Mouse (Mus musculus): Measurements from ENCODE around the gene Tmcc3. TPM values are rescaled to one million over a fixed set of nuclear protein-coding genes. Genes with fewer than 3 reads are reported as not detected.

Tmcc3 gene
- total RNA-seq, 2 experiments from 2014 or later, result 0.58 to 3.1 TPM

DNA sequence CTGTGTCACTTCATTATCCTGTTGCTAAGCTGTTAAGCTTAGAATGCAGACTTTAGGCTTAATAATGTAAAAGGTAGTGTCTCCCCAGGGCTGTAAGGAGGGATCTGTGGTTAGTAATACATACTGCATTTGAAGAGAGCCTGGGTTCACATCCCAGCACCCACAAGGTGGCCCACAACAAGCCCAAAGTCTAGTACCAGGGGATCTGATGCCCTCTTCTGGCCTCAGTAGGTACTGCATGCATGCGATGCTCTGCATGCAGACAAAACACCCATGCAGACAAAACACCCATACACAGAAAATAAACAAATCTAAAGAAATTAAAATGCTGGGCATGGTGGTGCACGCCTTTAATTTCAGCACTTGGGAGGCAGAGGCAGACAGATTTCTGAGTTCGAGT is 149.6 kb downstream of the Tmcc3 start:
- no peak for ATAC-seq (replicated peaks; ENCODE audit: poor library complexity, severe bottlenecking)

DNA sequence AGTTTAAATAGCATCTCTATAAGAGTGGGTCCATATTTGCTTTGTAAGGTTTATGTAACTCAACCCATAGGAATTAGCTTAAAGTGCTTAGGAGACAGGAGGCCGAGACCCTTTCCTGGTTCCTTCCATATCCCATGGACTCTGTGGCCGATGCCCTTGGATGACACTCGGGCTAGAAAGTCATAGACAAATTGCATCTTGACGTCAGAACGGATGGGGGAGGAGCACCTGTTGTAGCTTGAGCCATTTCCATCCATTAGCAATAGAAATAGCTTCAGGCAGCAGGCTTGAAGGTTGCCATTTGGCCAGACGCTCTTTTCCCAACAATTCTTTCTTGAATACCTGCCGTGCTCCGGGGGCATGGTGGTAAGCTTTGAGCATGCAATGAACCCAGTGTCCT is 150.1 kb downstream of the Tmcc3 start:
- no peak for ATAC-seq (replicated peaks; ENCODE audit: poor library complexity, severe bottlenecking)

DNA sequence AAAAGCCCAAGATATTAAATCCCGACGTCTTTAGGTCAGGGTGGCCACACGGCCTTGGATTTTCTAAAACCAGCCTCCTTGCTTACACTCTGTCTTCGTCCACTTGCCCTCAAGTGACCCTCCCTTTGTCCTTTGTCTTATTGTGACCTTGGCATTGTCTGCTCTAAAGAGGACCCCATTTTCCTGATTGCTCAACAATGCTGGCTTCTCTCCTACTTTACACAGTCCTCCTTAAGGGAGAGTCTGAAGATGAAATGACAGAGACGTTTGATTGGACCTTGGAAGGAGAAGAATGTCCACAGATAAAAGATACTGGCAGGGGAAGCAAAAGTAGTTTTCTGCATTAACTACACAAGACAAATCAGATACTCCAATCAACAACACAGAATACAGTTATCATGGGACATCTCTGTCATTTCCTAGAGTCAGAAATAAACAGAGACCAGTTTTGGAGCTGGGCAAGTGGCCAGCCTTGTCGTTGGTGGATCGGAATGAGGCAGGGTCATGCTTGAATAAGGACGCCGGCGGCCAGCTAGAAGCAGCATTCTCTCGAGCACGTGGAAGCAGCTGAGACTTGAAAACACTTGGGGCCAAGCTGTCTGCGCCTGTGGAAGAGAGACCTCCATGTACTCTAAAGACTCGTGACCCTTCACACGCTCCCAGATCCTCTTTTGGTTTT is 150.8 kb downstream of the Tmcc3 start:
- ATAC-seq (replicated peaks; ENCODE audit: poor library complexity, severe bottlenecking), result no peak

DNA sequence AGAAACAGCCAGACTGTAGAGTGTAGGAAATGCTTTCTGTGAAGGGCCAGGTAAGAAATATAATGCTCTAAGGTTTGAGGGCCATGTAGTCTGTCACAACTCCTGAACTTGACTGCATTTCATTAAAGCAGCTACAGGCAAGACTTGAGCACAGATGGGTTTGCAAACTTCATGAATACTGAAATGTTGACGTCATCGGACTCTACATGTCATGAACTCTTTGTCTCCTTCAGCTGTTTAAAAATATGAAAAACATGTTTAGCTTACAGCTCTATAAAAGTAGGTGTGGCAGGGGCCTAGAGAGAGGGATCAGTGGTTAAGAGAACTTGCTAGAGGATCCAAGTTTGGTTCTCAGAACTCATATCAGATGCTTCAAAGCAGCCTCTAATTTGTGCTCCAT is 151.7 kb downstream of the Tmcc3 start:
- ATAC-seq (replicated peaks; ENCODE audit: poor library complexity, severe bottlenecking), result no peak

DNA sequence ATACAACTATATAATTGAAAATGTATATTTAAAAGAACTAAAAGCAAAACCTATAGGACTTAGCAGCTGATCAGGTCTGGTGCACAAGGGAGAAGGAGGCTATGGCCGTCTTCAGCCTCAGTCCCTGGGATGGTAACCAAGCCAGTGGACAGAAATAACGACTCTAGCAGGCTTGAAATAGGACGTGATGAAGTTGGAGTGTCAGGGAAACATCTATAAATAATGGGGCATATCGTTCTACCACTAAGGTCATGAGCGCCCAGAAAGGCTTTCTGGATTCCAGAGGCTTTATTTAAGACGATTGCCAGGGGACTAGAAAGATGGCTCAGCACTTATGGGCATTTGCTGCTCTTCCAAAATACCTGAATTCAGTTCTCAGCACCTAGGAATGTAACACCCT is 153.9 kb downstream of the Tmcc3 start:
- no peak for ATAC-seq (replicated peaks; ENCODE audit: poor library complexity, severe bottlenecking)

DNA sequence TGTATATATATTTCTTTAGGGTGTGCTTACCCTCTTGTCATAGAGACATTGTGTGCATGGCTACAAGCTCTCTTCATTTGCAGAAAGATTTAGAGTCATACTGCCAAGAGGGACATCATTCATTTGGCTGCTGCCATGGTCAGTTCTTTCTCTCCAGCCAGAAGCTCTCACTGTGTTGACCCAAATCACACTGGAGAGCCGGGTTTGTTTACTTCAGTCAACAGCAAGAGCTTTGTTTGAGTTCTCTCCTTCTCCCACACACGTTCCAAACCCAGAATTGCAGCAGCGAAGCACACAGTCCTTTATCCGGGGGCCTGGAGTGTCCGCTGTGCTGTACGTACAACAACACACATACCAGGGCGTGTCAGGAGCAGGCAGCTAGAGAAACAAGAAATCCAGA is 154.6 kb downstream of the Tmcc3 start:
- no peak for ATAC-seq (replicated peaks; ENCODE audit: poor library complexity, severe bottlenecking)

DNA sequence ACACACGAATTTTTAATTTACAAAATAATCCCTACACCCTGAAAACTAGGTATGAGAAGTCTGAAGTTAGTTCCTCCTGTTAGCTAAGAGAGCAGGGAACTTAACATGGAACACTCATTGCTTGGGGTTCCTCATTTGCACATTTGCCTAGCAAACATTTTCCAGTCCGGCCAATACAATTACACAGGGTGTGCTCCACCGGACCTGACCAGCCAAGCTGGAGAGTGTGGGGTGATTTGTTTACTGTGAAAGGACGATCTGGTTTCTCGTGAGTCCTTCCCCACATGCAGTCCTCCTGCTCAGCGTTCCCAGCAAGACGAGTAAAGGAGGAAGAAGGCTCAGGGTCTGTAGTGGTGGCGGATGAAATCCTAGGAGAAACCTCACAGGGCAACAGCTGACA is 159.7 kb downstream of the Tmcc3 start:
- ATAC-seq (replicated peaks; ENCODE audit: poor library complexity, severe bottlenecking), result no peak

DNA sequence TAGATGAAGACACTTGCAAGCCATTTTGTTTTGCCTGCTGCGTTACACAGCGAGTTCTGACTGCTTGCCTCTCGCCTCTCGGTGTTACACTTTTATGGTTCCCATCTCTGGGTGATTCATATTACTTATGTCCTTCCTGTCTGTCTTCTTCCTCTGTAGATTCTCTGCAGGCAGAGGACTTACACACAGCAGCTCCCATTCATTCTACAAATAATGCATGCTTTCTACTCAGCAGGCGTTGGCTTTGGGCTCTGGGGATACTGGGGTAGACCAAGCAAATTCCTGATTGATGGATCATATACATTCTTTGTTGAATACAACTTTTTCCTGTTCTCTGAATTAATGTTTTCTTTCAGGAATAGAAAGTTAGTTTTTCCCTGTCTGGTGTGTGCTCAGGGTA is 161.8 kb downstream of the Tmcc3 start:
- no peak for ATAC-seq (replicated peaks; ENCODE audit: poor library complexity, severe bottlenecking)

DNA sequence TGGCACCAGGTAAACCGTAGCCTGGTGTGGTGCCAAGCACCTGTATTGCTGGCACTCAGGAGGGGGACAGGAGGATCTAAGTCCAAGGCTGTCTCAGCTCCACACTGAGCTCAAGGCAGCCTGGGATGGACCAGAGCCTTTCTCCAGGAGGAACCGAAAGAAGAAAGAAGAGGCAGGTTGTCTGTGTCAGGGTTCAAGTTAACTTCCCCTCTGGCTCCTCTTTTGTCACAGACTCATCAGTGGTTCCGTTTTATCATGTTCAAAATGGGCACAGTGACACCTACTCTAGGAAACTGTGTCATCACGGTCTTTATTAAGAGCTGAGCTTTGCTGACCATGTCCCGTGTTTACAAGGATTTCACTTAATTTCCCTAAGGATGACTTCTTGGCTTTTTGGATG is 162.4 kb downstream of the Tmcc3 start:
- no peak; the same call in 1 of the 2 replicates for ATAC-seq (replicated peaks; ENCODE audit: poor library complexity, severe bottlenecking)

DNA sequence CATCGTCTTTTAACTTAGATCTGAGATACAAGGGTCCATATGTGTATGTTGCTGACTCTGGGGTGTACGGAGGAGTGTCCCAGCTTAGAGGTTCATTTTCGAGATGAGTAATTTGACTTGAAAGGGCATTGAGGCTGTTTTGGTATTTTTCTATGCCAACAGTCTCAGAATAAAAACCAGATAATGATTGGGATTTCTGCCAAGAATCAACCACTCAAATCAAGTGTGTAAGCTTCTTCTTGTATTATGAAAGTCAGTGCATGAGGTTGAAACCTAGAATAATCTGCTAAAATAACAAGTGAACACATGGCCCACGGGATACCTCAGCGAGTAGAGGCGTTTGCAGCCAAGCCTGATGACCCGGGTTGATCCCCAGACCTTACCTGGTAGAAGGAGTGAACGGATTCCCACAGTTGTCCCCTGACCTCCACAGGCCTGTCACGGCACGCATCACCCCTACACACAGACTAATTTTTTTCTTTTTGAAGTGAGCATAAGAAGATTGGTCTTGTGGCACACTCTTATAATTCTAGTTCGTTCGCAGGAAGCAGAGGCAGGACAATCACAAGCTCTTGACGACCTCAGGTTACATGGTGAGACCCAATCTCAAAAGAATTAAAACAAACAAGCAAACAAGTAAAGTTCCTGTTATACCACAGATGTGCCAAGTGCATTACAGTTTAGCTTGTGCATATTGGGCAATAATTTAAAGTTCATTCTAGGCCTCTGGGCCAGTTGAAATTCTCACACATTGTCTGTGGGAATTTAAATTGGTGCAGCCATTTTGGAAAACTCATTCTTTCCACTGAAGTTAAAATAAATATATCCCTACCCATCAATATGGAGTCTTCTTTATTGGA is 165.8 kb downstream of the Tmcc3 start:
- no peak for ATAC-seq (replicated peaks; ENCODE audit: poor library complexity, severe bottlenecking)

DNA sequence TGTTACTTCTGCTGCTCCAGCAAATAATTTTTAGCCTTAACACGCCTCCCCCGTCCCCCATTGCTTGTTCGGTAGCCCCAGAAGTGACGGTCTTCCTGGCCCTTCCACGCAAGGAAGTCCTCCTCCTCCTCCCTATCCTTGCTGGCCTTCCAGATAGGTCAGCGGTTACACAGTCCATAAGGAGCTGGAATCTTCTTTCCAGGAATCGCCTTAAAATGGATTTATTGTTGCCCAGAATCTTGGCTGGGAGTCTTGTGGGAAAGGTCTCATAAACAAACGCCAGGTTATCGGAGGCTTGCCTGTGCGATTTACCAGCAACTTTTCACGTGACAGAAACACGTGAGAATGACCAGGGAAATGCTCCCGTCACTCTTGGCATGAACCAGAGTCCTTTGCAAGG is 167.9 kb downstream of the Tmcc3 start:
- no peak for ATAC-seq (replicated peaks; ENCODE audit: poor library complexity, severe bottlenecking)

DNA sequence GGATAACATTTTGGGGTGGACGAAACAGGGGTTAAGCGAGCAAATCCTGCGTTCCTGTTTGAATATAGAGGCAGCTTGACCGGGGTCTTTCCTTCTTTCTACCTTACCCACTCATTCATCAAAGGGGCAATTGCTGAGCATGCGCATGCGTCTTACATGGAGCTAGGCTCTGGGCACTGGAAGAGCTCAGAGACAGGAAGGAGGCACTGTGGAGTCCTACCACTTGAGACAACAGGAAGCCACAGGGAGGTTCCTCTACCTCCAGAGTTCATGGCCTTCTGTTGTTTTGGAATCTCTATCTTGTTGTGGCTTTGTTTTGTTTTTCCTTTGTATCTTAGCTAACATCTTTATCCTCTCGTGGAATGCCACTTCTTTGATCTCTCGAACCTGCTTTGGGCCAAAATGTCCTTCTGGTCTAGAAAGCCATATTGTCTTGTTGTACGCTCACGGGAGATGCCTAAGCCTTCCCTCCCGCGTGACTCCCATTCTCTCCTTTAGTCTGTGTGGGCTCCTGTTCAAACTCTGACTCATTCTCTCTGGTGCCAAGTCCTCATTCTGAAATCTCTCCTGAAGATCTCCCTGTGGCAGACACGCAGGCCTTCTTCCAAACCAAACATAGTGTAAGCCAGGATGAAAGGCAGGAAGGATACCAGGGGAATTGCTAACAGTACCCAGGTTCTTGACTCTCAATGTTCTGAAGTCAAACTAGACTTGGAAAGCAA is 168.8 kb downstream of the Tmcc3 start:
- ATAC-seq (replicated peaks; ENCODE audit: poor library complexity, severe bottlenecking), result no peak

DNA sequence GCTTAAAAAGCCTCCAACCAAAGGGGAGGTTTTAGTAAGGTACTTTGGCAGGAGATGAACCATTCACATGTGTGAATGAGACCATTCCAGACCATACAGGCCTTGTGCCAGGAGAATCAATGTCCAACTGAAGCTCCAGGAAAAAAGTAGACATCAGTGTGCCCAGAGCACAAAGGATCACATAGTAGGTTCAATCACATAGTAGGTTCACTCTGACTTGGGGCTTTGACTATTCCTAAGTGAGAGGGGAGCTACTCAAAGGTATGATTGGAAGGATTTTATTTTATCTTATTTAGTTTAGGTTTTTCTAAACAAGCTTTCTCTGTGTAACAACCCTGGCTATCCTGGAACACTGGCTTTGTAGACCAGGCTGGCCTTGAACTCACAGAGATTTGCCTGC is 169.9 kb downstream of the Tmcc3 start:
- ATAC-seq (replicated peaks; ENCODE audit: poor library complexity, severe bottlenecking), result no peak

DNA sequence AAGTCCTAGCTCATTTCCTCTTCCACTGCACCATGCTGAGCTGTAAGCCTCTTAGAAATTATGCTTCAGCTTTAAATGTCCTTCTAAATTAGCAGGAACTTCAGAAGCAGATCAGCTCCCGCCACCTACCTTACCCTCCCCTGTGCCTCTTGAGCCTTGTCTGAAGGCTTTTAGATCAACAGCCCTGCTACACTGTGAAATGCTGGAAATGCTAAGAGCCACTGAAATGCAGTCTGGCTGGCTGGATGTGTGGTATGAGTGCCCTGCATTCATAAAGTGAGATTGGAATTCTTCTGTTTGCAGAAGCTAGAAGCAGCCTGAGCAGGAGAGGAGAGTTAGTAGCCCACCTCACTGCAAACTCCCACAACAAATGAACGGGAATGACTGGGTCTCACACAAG is 174.4 kb downstream of the Tmcc3 start:
- ATAC-seq (replicated peaks; ENCODE audit: poor library complexity, severe bottlenecking), result no peak

DNA sequence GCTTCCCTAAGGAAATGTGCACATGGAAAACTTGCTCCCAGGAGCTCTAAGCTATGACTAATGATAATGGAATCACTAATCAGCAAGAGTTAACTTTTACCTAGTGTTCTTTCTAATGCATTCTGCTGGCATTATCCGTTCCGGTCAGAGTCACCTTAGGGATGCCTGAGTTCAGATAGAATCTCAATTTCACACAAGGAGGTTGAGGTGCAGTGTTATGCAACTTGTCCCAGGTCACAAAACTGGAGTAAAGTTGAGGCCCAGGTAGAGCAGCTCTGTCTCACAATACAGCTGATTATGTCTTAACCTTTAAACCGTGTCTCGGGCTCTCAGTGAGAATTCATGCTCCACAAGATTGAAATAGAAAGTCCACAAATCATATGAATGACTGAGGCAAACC is 177.8 kb downstream of the Tmcc3 start:
- no peak for ATAC-seq (replicated peaks; ENCODE audit: poor library complexity, severe bottlenecking)

DNA sequence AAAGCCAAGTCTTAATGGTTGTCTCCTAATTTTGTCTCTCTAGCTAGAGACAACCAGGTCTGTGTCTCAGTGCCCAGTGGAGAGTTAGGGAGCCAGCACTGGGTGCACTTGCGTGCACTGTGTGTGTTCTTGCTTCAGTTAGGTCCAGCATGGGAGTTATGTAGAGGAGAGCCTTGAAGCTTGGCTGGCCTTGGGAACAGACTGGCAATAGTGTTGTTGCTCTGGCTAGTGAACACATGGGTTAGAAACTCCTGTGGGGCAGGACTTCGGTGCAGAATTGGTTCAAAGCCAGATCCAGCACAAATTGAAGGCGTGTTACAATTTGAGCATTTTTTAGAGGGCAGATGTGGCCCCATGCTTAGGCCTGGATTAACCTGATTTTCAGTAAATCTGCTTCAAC is 179.3 kb downstream of the Tmcc3 start:
- no peak for ATAC-seq (replicated peaks; ENCODE audit: poor library complexity, severe bottlenecking)

DNA sequence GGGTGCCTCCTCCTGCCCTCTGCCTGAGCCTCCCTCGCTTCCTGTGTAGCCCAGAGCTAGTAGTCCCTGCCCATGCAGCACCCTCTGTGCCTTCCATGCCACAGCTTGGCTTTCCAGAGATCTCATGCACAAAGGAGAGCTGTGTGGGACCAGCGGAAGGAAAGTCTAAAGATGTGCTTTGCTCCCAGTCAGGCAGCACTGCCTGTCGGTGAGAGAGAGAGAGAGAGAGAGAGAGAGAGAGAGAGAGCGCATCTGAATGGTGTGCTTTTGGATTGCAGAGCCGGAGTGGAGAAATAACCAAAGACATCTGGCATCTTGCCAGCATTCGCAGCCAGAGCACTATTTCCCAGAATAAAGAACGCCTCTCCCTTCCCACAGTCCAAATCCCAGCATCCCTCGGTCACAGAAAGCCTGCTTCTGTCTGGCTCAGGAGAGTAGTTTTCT is 182.7 kb downstream of the Tmcc3 start:
- no peak for ATAC-seq (replicated peaks; ENCODE audit: poor library complexity, severe bottlenecking)

DNA sequence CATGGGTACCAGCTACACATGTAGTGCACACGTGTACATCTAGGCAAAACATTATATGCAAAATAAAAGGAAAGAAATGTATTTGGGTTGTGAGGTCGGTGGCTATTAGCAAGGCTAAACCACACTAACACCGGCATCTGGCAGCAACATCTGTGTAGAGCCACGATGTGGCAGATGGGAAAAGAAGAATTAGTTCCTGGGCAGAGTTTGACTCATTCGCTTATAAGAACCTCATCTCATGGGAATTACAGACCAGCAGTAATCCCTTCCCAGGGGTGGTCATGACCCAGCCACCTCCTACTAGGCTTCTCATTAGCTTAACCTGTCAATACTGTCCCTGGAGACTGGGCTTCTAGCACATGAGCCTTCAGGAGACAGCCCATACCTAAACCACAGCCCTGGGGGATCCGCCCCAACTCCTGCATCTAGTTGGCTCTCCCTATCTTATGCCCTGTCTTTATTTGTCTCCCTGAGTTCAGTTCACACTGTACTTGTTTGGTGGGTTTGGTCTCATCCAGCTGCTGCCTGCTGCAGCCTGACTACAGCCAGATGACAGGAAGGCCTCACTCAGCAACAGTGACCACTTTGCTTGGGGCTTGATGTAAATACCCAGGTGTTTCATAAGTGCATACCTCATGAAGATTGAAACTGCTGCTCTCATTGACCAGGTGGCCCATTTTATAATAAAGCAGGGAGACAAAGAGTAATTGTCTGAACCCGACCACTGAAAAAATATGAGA is 183.9 kb downstream of the Tmcc3 start:
- no peak for ATAC-seq (replicated peaks; ENCODE audit: poor library complexity, severe bottlenecking)

DNA sequence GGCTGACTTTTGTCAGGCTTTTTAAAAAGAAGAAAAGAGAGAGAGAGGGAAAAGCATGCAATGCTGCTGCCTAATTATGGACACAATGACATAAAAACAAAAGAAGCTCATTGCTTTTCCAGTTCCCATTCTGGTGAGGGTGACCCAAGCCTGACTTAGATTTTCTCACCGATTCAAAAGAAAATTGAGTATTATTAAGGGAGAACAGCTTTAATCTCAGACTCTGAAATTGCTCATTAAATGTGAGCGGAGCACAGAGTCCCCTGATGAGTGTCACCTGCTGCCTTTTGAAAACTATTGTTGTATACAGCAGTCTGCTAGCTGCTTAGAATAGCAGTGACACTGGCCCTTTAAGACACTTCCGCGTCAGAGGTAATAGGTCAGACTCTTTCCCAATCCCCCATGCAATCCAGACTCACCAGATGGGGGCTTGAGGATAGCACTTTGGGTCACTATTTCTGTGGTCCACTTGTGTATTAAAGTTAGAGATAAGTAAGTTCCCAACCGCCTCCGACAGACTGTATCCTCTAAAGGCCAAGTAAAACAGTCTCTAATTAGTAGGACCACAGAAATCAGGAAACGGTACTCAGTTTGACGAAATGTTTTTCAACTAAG is 185.2 kb downstream of the Tmcc3 start:
- no peak for ATAC-seq (replicated peaks; ENCODE audit: poor library complexity, severe bottlenecking)

DNA sequence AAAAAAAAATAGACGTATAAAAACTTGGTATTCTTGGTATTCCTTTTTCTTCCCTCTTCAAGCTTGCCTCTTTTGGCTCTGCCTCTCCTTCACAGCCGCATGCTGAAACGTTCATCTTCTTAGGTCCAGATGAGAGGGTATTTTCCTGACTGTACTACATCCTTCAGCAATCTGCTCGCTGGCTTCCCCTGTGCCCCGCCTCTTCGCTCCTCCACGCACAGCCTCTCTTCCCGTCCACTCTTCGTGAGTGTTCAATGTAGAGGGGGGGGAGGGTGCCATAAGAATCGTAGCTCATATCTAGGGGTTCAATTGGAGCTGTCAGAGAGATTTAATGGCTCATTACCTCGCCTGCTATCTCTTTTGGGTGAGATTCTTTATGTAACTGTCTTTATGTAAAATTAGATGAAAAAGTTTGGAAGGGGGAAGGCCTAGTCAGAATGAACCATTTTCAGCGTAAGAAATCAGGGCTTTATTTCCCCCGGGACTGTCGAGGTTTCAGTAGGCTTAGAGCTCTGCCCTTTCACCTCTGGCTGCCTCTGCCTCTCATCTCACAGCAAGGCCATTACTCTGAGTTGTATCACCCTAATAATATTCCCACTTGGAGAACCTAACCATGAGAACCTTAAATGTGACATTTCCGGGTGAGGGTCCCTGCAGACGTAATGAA is 188.6 kb downstream of the Tmcc3 start:
- ATAC-seq (replicated peaks; ENCODE audit: poor library complexity, severe bottlenecking), result no peak

Data from granulocyte monocyte progenitor cell, adult 5-6 weeks (primary cell).